Mouse (Mus musculus) stomach, embryonic 15.5 days (tissue): Measurements from ENCODE around the gene Lmbrd2. TPM values are rescaled to one million over a fixed set of nuclear protein-coding genes. Genes with fewer than 3 reads are reported as not detected.
A peak's percentile ranks its signal among the peaks of the same experiment; 100 is the strongest.

ENCODE experiments used
- ATAC-seq: fragments of 200-750 bp; cut with Nextera tagmentation; 2 replicates; pipeline ENCODE4 v1.8.0; 2017; ENCODE audit warnings: low read depth, moderate number of reproducible peaks, moderate TSS enrichment; ENCODE audit not compliant: insufficient read depth, low FRiP score
- H3K27ac ChIP-seq: fragments of 300-500 bp; sonication (generic); 2 replicates; pipeline ENCODE4 v1.5.1; 2015; ENCODE audit warnings: mild to moderate bottlenecking, inconsistent platforms
- H3K27me3 ChIP-seq: fragments of 300-500 bp; sonication (generic); replicated peaks from 2 replicates; pipeline ENCODE4 v1.6.1; 2015; ENCODE audit warnings: inconsistent platforms
- H3K36me3 ChIP-seq: fragments of 300-500 bp; sonication (generic); 2 replicates; pipeline ENCODE4 v1.6.1; 2015; ENCODE audit warnings: inconsistent platforms
- H3K4me1 ChIP-seq: fragments of 300-500 bp; sonication (generic); 2 replicates; pipeline ENCODE4 v1.6.1; 2015; ENCODE audit warnings: inconsistent platforms
- H3K4me2 ChIP-seq: fragments of 300-500 bp; sonication (generic); 2 replicates; pipeline ENCODE4 v1.6.1; 2015; ENCODE audit warnings: mild to moderate bottlenecking, inconsistent platforms
- H3K4me3 ChIP-seq: fragments of 300-500 bp; sonication (generic); replicated peaks from 2 replicates; pipeline ENCODE4 v1.5.1; 2015; ENCODE audit warnings: inconsistent platforms
- H3K9ac ChIP-seq: fragments of 300-500 bp; sonication (generic); 2 replicates; pipeline ENCODE4 v1.6.1; 2015; ENCODE audit warnings: inconsistent platforms
- H3K9me3 ChIP-seq: fragments of 300-500 bp; sonication (generic); 2 replicates; pipeline ENCODE4 v1.6.1; 2016; ENCODE audit warnings: inconsistent platforms
- WGBS: fragments of 180-500 bp; shearing (Covaris S2); methylation state at CpG from one replicate; pipeline ENCODE4 v1.1.7; 2015; 5-methylcytosine and 5-hydroxymethylcytosine counted together
- polyA plus RNA-seq: library from polyadenylated mRNA; unstranded; fragments of >200 nt; fragmentation: Nextera tagmentation; extraction: Ambion mirVana; gene quantifications from 2 replicates; pipeline ENCODE4 v1.2.1, GENCODE M21; 2015

Lmbrd2 gene
- polyA plus RNA-seq, result 2.9 and 3.1 TPM in 2 replicates

DNA sequence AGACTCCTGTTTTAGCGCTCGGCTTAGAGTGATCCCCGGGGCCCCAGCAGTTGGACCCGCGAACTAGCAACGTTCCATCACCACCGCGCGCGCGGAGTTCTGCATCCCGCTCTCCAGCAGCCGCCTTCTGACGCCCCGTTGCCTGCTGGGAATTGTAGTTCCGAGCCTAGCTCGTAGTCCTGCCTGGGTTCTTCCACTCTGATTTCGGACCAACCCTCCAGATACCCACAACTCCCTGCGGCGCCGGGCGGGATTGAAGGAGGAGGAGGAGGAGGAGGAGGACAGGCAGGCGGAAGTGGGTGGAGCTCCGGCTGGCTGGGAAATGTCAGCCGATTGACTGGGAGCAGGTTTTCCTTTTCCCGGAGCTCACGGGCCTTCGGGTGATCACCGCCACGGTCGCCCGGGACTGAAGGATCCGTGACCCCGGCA, at the start of gene Lmbrd2:
TSS of gene Lmbrd2 (plus strand) at position 299 of the 429 bp plus-strand sequence.
- WGBS, result under 1% methylated on average over 31 of the region's 34 CpGs
- Histone ChIP-seq H3K27me3 (no peaks in the 10 kb centered on the region), H3K9me3 (no peaks in the 10 kb centered on the region), H3K27ac (peak within 1 kb of the TSS; percentile 83), H3K36me3 (peaks cover 13% of the 10 kb centered on the region; the same call in 1 of the 2 replicates), H3K4me1 (peaks cover 14% of the 10 kb centered on the region), H3K9ac (peak within 1 kb of the TSS; percentile 89), H3K4me3 (peak within 1 kb of the TSS; percentile 96), H3K4me2 (peak within 1 kb of the TSS; percentile 69)
- peak; percentile 99 for ATAC-seq

DNA sequence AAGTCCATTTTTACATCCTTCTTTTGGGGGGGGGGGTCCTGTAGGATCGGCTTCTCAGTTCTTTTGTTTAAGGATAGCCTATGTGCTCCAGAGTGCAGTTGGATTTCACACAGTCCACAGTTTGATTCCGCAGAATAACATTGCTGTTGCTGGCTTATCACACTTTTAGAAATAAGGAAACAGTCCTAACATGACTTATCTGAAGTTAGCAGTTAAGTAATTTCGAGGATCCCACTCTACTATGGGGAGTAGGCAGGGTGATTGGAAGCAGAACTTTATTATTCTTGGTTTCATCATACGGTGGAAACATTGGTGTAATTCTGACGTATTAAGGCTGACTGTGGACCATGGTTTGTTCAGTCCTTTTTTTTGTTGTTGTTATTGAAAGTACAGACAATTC, 49.7 kb upstream of the Lmbrd2 start:
- Histone ChIP-seq H3K27ac (no peak overlapping the region), H3K27me3 (no peaks in the 10 kb centered on the region), H3K9me3 (no peaks in the 10 kb centered on the region), H3K4me2 (no peak overlapping the region), H3K4me3 (no peak overlapping the region), H3K36me3 (peaks cover 9% of the 10 kb centered on the region; the same call in 1 of the 2 replicates), H3K4me1 (peaks cover 7% of the 10 kb centered on the region), H3K9ac (no peak overlapping the region)
- ATAC-seq, result no peak
- 91% methylated on average over 5 of the region's 5 CpGs for WGBS

GRCm38 (mm10) chr15:9093598-9094365, 46.6 kb upstream of the Lmbrd2 start:
- 0 out of 2 replicates have a peak overlapping the region, but pooled peaks have one; percentile 14 for H3K4me3 ChIP-seq
- peak; percentile 36; the same call in 1 of the 2 replicates for ATAC-seq
- 63% methylated on average over 11 of the region's 11 CpGs for WGBS
- H3K4me1 ChIP-seq, result peaks cover 7% of the 10 kb centered on the region
- no peak overlapping the region; the same call in 1 of the 2 replicates for H3K27ac ChIP-seq
- no peaks in the 10 kb centered on the region for H3K27me3 ChIP-seq
- peaks cover 11% of the 10 kb centered on the region for H3K36me3 ChIP-seq
- no peak overlapping the region for H3K9ac ChIP-seq
- no peaks in the 10 kb centered on the region for H3K9me3 ChIP-seq
- peak overlapping the region; percentile 40 for H3K4me2 ChIP-seq

DNA sequence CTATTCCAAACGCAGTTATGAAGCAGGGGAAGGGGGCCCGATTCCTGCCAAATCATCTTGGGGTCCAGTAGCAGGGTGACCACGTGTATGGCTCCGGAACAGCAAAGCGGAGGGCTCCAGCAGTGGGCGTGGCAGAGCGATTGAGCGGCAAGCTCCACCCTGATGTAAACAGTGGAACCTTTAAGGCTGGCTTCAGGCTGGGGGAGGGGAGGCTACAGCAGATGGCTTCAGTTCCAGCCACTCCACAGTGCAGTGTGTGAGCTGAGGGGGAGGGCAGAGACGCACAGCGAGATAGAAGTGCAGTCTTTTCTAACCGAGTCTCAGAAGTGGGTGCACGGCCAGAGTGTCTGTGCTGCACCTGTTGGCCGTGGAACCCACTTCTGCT, 46.0 kb upstream of the Lmbrd2 start:
- peak; percentile 90; the same call in 1 of the 2 replicates for ATAC-seq
- WGBS, result 13% methylated on average over 13 of the region's 13 CpGs
- peaks cover 11% of the 10 kb centered on the region for H3K36me3 ChIP-seq
- H3K27me3 ChIP-seq, result no peaks in the 10 kb centered on the region
- H3K9me3 ChIP-seq, result no peaks in the 10 kb centered on the region
- H3K9ac ChIP-seq, result no peak overlapping the region
- peak overlapping the region; percentile 40 for H3K4me2 ChIP-seq
- 0 out of 2 replicates have a peak overlapping the region, but pooled peaks have one; percentile 14 for H3K4me3 ChIP-seq
- H3K4me1 ChIP-seq, result peaks cover 7% of the 10 kb centered on the region
- no peak overlapping the region; the same call in 1 of the 2 replicates for H3K27ac ChIP-seq

GRCm38 (mm10) chr15:9096865-9097264, 43.5 kb upstream of the Lmbrd2 start:
- Histone ChIP-seq H3K9me3 (no peaks in the 10 kb centered on the region), H3K36me3 (peaks cover 18% of the 10 kb centered on the region), H3K27me3 (no peaks in the 10 kb centered on the region), H3K4me3 (no peak overlapping the region), H3K4me1 (peaks cover 7% of the 10 kb centered on the region), H3K27ac (no peak overlapping the region), H3K4me2 (no peak overlapping the region), H3K9ac (no peak overlapping the region)
- WGBS, result 83% methylated on average over 4 of the region's 4 CpGs
- ATAC-seq, result no peak

- ATAC-seq, result no peak
- Histone ChIP-seq H3K9me3 (no peaks in the 10 kb centered on the region), H3K27me3 (no peaks in the 10 kb centered on the region), H3K4me1 (no peaks in the 10 kb centered on the region), H3K4me3 (no peak overlapping the region), H3K9ac (no peak overlapping the region), H3K27ac (no peak overlapping the region), H3K4me2 (no peak overlapping the region), H3K36me3 (peaks cover 25% of the 10 kb centered on the region)
- WGBS, result 94% methylated on average over 10 of the region's 10 CpGs
Measured at GRCm38 (mm10) chr15:9100446-9101077, 39.8 kb upstream of the Lmbrd2 start.

- no peak for ATAC-seq
- Histone ChIP-seq H3K36me3 (peaks cover 20% of the 10 kb centered on the region), H3K4me2 (no peak overlapping the region)
Measured at GRCm38 (mm10) chr15:9106303-9107074, 33.9 kb upstream of the Lmbrd2 start.

GRCm38 (mm10) chr15:9110526-9111347, 29.6 kb upstream of the Lmbrd2 start:
- WGBS, result 82% methylated on average over 6 of the region's 6 CpGs
- H3K4me3 ChIP-seq, result no peak overlapping the region
- no peak overlapping the region for H3K9ac ChIP-seq
- H3K4me1 ChIP-seq, result no peaks in the 10 kb centered on the region
- H3K9me3 ChIP-seq, result no peaks in the 10 kb centered on the region
- H3K27me3 ChIP-seq, result no peaks in the 10 kb centered on the region
- no peak for ATAC-seq
- H3K36me3 ChIP-seq, result peaks cover 19% of the 10 kb centered on the region
- H3K27ac ChIP-seq, result no peak overlapping the region
- no peak overlapping the region for H3K4me2 ChIP-seq

More at GRCm38 (mm10) chr15:9106303-9107074, 33.9 kb upstream of the Lmbrd2 start:
- Histone ChIP-seq H3K27me3 (no peaks in the 10 kb centered on the region), H3K4me1 (no peaks in the 10 kb centered on the region), H3K4me3 (no peak overlapping the region), H3K9ac (no peak overlapping the region), H3K9me3 (no peaks in the 10 kb centered on the region), H3K27ac (no peak overlapping the region)
- WGBS, result 73% methylated on average over 13 of the region's 13 CpGs

GRCm38 (mm10) chr15:9111648-9112047, 28.7 kb upstream of the Lmbrd2 start:
- H3K4me1 ChIP-seq, result no peaks in the 10 kb centered on the region
- no peak overlapping the region for H3K4me3 ChIP-seq
- H3K9me3 ChIP-seq, result no peaks in the 10 kb centered on the region
- H3K4me2 ChIP-seq, result no peak overlapping the region
- peaks cover 25% of the 10 kb centered on the region for H3K36me3 ChIP-seq
- H3K27me3 ChIP-seq, result no peaks in the 10 kb centered on the region
- H3K27ac ChIP-seq, result no peak overlapping the region
- 72% methylated on average over 3 of the region's 3 CpGs for WGBS
- ATAC-seq, result no peak
- no peak overlapping the region for H3K9ac ChIP-seq

DNA sequence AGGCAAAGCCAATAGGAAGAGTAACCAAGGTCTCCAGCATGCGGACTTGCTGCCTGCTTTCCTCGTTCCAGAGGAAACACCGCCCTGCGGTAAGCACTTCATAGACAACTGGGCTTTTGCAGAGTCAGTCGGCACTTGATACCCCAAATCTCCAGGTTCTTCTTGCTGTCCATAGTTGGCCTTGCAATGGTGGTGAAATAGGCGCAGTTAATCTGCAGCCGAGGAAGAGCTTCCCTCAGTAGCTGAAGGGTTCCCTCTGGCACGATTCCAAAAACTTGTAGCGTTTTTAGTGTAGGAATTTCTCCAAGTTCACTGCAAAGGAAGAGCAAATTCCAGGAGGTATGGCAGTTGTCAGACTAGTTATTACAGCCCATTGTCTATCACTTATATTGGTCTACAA, 26.8 kb upstream of the Lmbrd2 start:
- H3K36me3 ChIP-seq, result peaks cover 38% of the 10 kb centered on the region
- H3K4me1 ChIP-seq, result no peaks in the 10 kb centered on the region

GRCm38 (mm10) chr15:9114131-9114530, 26.2 kb upstream of the Lmbrd2 start:
- peaks cover 42% of the 10 kb centered on the region for H3K36me3 ChIP-seq
- no peaks in the 10 kb centered on the region for H3K4me1 ChIP-seq
- H3K4me3 ChIP-seq, result no peak overlapping the region
- no peak overlapping the region for H3K9ac ChIP-seq
- peak; percentile 48; the same call in 1 of the 2 replicates for ATAC-seq
- no peak overlapping the region for H3K27ac ChIP-seq
- 64% methylated on average over 4 of the region's 4 CpGs for WGBS
- no peaks in the 10 kb centered on the region for H3K27me3 ChIP-seq
- no peak overlapping the region for H3K4me2 ChIP-seq
- H3K9me3 ChIP-seq, result no peaks in the 10 kb centered on the region

More for the DNA sequence above, 26.8 kb upstream of the Lmbrd2 start:
- Histone ChIP-seq H3K9ac (no peak overlapping the region), H3K27me3 (no peaks in the 10 kb centered on the region), H3K27ac (no peak overlapping the region), H3K4me3 (no peak overlapping the region), H3K4me2 (no peak overlapping the region), H3K9me3 (no peaks in the 10 kb centered on the region)
- 71% methylated on average over 9 of the region's 9 CpGs for WGBS
- ATAC-seq, result no peak
